Mouse (Mus musculus) midbrain, embryonic 10.5 days (tissue): ENCODE data around the gene Cldn22. TPM values are rescaled to one million over a fixed set of nuclear protein-coding genes. Genes with fewer than 3 reads are reported as not detected.

Source experiments
- DNase-seq: peaks from one replicate; pipeline ENCODE4 v3.0.0-alpha.2; 2017; ENCODE audit warnings: low spot score
- H3K27ac ChIP-seq: fragments of 300-500 bp; sonication (generic); replicated peaks from 2 replicates; pipeline ENCODE4 v1.5.1; 2016; ENCODE audit warnings: mild to moderate bottlenecking
- H3K27me3 ChIP-seq: fragments of 300-500 bp; sonication (generic); 2 replicates; pipeline ENCODE4 v1.6.1; 2016; ENCODE audit warnings: low read depth, mild to moderate bottlenecking; ENCODE audit not compliant: poor library complexity, severe bottlenecking
- H3K36me3 ChIP-seq: fragments of 300-500 bp; sonication (generic); 2 replicates; pipeline ENCODE4 v1.6.1; 2016; ENCODE audit warnings: mild to moderate bottlenecking, moderate library complexity
- H3K4me1 ChIP-seq: fragments of 300-500 bp; sonication (generic); 2 replicates; pipeline ENCODE4 v1.6.1; 2016
- H3K4me3 ChIP-seq: fragments of 300-500 bp; sonication (generic); 2 replicates; pipeline ENCODE4 v1.5.1; 2016; ENCODE audit warnings: mild to moderate bottlenecking, moderate library complexity
- H3K9me3 ChIP-seq: fragments of 300-500 bp; sonication (generic); replicated peaks from 2 replicates; pipeline ENCODE4 v1.6.1; 2016; ENCODE audit warnings: mild to moderate bottlenecking
- WGBS: fragments of 180-500 bp; shearing (Covaris S2); methylation state at CpG from one replicate; pipeline ENCODE4 v1.1.7; 2016; 5-methylcytosine and 5-hydroxymethylcytosine counted together
- polyA plus RNA-seq: library from polyadenylated mRNA; unstranded; fragments of >200 nt; fragmentation: Nextera tagmentation; extraction: Ambion mirVana; gene quantifications from 2 replicates; pipeline ENCODE4 v1.2.1, GENCODE M21; 2016

Gene Cldn22
- polyA plus RNA-seq, result not detected in 2 replicates

GRCm38 (mm10) chr8:47824182-47824581, at the start of gene Cldn22:
TSS of gene Cldn22 (plus strand) at chr8:47824482.
- 49% methylated on average over 13 of the region's 13 CpGs for WGBS
- no peak within 1 kb of the TSS for H3K27ac ChIP-seq

GRCm38 (mm10) chr8:47777415-47777814, 46.9 kb upstream of the Cldn22 start:
- no peaks in the 10 kb centered on the region for H3K36me3 ChIP-seq
- H3K4me1 ChIP-seq, result no peaks in the 10 kb centered on the region
- no peak for DNase-seq
- H3K9me3 ChIP-seq, result no peaks in the 10 kb centered on the region
- H3K27me3 ChIP-seq, result no peaks in the 10 kb centered on the region
- 95% methylated on average over 7 of the region's 7 CpGs for WGBS
- no peak overlapping the region for H3K4me3 ChIP-seq
- H3K27ac ChIP-seq, result no peak overlapping the region

More at GRCm38 (mm10) chr8:47824182-47824581, at the start of gene Cldn22:
- no peaks in the 10 kb centered on the region for H3K27me3 ChIP-seq
- peaks cover 20% of the 10 kb centered on the region for H3K4me1 ChIP-seq
- H3K36me3 ChIP-seq, result peaks cover 7% of the 10 kb centered on the region
- H3K4me3 ChIP-seq, result no peak within 1 kb of the TSS
- no peaks in the 10 kb centered on the region for H3K9me3 ChIP-seq
- no peak for DNase-seq

GRCm38 (mm10) chr8:47779589-47779988, 44.7 kb upstream of the Cldn22 start:
- WGBS, result 88% methylated on average over 6 of the region's 6 CpGs
- Histone ChIP-seq H3K9me3 (no peaks in the 10 kb centered on the region), H3K4me1 (no peaks in the 10 kb centered on the region), H3K27ac (no peak overlapping the region), H3K36me3 (no peaks in the 10 kb centered on the region), H3K4me3 (no peak overlapping the region), H3K27me3 (no peaks in the 10 kb centered on the region)
- DNase-seq, result no peak

GRCm38 (mm10) chr8:47781881-47782280, 42.4 kb upstream of the Cldn22 start:
- Histone ChIP-seq H3K36me3 (no peaks in the 10 kb centered on the region), H3K9me3 (peaks cover 3% of the 10 kb centered on the region; the same call in 1 of the 2 replicates), H3K27me3 (no peaks in the 10 kb centered on the region), H3K27ac (no peak overlapping the region), H3K4me3 (no peak overlapping the region), H3K4me1 (no peaks in the 10 kb centered on the region)
- no peak for DNase-seq
- WGBS, result 89% methylated on average over 4 of the region's 4 CpGs

GRCm38 (mm10) chr8:47783544-47783943, 40.7 kb upstream of the Cldn22 start:
- Histone ChIP-seq H3K36me3 (no peaks in the 10 kb centered on the region), H3K4me3 (no peak overlapping the region), H3K4me1 (peaks cover 10% of the 10 kb centered on the region), H3K9me3 (peaks cover 3% of the 10 kb centered on the region; the same call in 1 of the 2 replicates), H3K27ac (no peak overlapping the region), H3K27me3 (no peaks in the 10 kb centered on the region)
- no peak for DNase-seq
- WGBS, result 95% methylated on average over 2 of the region's 2 CpGs

- WGBS, result 92% methylated on average over 6 of the region's 6 CpGs
- no peaks in the 10 kb centered on the region for H3K27me3 ChIP-seq
- H3K36me3 ChIP-seq, result no peaks in the 10 kb centered on the region
- DNase-seq, result no peak
- no peak overlapping the region for H3K4me3 ChIP-seq
- peaks cover 3% of the 10 kb centered on the region; the same call in 1 of the 2 replicates for H3K9me3 ChIP-seq
- peaks cover 10% of the 10 kb centered on the region for H3K4me1 ChIP-seq
- H3K27ac ChIP-seq, result no peak overlapping the region
These were observed 40.3 kb upstream of the Cldn22 start for GRCm38 (mm10) chr8:47783944-47784343.

GRCm38 (mm10) chr8:47784436-47784835, 39.8 kb upstream of the Cldn22 start:
- DNase-seq, result no peak
- no peaks in the 10 kb centered on the region for H3K27me3 ChIP-seq
- WGBS, result 90% methylated on average over 7 of the region's 7 CpGs
- H3K9me3 ChIP-seq, result peaks cover 3% of the 10 kb centered on the region; the same call in 1 of the 2 replicates
- H3K27ac ChIP-seq, result no peak overlapping the region
- H3K4me3 ChIP-seq, result no peak overlapping the region
- H3K4me1 ChIP-seq, result peaks cover 10% of the 10 kb centered on the region
- no peaks in the 10 kb centered on the region for H3K36me3 ChIP-seq

- Histone ChIP-seq H3K4me1 (peaks cover 10% of the 10 kb centered on the region), H3K36me3 (no peaks in the 10 kb centered on the region), H3K27ac (no peak overlapping the region), H3K9me3 (peaks cover 3% of the 10 kb centered on the region; the same call in 1 of the 2 replicates), H3K27me3 (no peaks in the 10 kb centered on the region), H3K4me3 (no peak overlapping the region)
- 96% methylated on average over 15 of the region's 15 CpGs for WGBS
- no peak for DNase-seq
These were observed 38.0 kb upstream of the Cldn22 start for GRCm38 (mm10) chr8:47786323-47786722.

- DNase-seq, result no peak
- no peak overlapping the region for H3K27ac ChIP-seq
- H3K4me3 ChIP-seq, result no peak overlapping the region
- H3K27me3 ChIP-seq, result no peaks in the 10 kb centered on the region
- 73% methylated on average over 10 of the region's 10 CpGs for WGBS
- peaks cover 3% of the 10 kb centered on the region; the same call in 1 of the 2 replicates for H3K9me3 ChIP-seq
- H3K36me3 ChIP-seq, result no peaks in the 10 kb centered on the region
- peaks cover 10% of the 10 kb centered on the region for H3K4me1 ChIP-seq
These were observed 36.6 kb upstream of the Cldn22 start for GRCm38 (mm10) chr8:47787705-47788104.

GRCm38 (mm10) chr8:47791986-47792385, 32.3 kb upstream of the Cldn22 start:
- no peak overlapping the region for H3K27ac ChIP-seq
- no peaks in the 10 kb centered on the region for H3K36me3 ChIP-seq
- no peak overlapping the region for H3K4me3 ChIP-seq
- DNase-seq, result no peak
- H3K4me1 ChIP-seq, result peaks cover 10% of the 10 kb centered on the region
- no peaks in the 10 kb centered on the region for H3K27me3 ChIP-seq
- H3K9me3 ChIP-seq, result peaks cover 23% of the 10 kb centered on the region
- WGBS, result 81% methylated on average over 9 of the region's 9 CpGs

GRCm38 (mm10) chr8:47799438-47799837, 24.8 kb upstream of the Cldn22 start:
- WGBS, result 92% methylated on average over 6 of the region's 6 CpGs
- Histone ChIP-seq H3K27me3 (no peaks in the 10 kb centered on the region), H3K27ac (no peak overlapping the region), H3K36me3 (no peaks in the 10 kb centered on the region), H3K4me1 (no peaks in the 10 kb centered on the region), H3K9me3 (peaks cover 13% of the 10 kb centered on the region), H3K4me3 (no peak overlapping the region)
- DNase-seq, result no peak

GRCm38 (mm10) chr8:47802349-47802748, 21.9 kb upstream of the Cldn22 start:
- Histone ChIP-seq H3K9me3 (no peaks in the 10 kb centered on the region), H3K36me3 (no peaks in the 10 kb centered on the region), H3K27ac (no peak overlapping the region), H3K27me3 (no peaks in the 10 kb centered on the region), H3K4me1 (no peaks in the 10 kb centered on the region), H3K4me3 (no peak overlapping the region)
- no peak for DNase-seq
- 91% methylated on average over 2 of the region's 2 CpGs for WGBS

- WGBS, result 93% methylated on average over 1 of the region's 1 CpGs
- no peak for DNase-seq
- no peaks in the 10 kb centered on the region for H3K36me3 ChIP-seq
- no peaks in the 10 kb centered on the region for H3K4me1 ChIP-seq
- no peak overlapping the region for H3K27ac ChIP-seq
- H3K4me3 ChIP-seq, result no peak overlapping the region
- no peaks in the 10 kb centered on the region for H3K9me3 ChIP-seq
- no peaks in the 10 kb centered on the region for H3K27me3 ChIP-seq
These were observed 20.0 kb upstream of the Cldn22 start for GRCm38 (mm10) chr8:47804262-47804661.
